Mouse (Mus musculus): ENCODE results near the gene Vmn1r5. TPM values are rescaled to one million over a fixed set of nuclear protein-coding genes. Genes with fewer than 3 reads are reported as not detected.

The Vmn1r5 gene
- polyA plus RNA-seq, 1 experiment from 2014 or later: not detected

Other genes starting within 250 kb of the Vmn1r5 start
- 44.4 and 46.8 TPM in 2 replicates for gene Kbtbd2, start 172.5 kb upstream of the Vmn1r5 start, polyA plus RNA-seq (2016; fragmentation: Nextera tagmentation; extraction: Ambion mirVana)
- gene Fkbp9, start 138.2 kb upstream of the Vmn1r5 start, polyA plus RNA-seq (2016; fragmentation: Nextera tagmentation; extraction: Ambion mirVana): 47.4 and 64.0 TPM in 2 replicates
- 94.8 and 98.5 TPM in 2 replicates for gene Nt5c3, start 46.3 kb upstream of the Vmn1r5 start, polyA plus RNA-seq (2016; fragmentation: Nextera tagmentation; extraction: Ambion mirVana)
- 0.42 and 0.68 TPM in 2 replicates for gene Vmn1r4, start 46.3 kb upstream of the Vmn1r5 start, polyA plus RNA-seq (2016; fragmentation: Nextera tagmentation; extraction: Ambion mirVana)
- gene Vmn1r6, start 27.0 kb downstream of the Vmn1r5 start, polyA plus RNA-seq (2016; fragmentation: Nextera tagmentation; extraction: Ambion mirVana): not detected in 2 replicates
- gene Vmn1r7, start 55.1 kb downstream of the Vmn1r5 start, polyA plus RNA-seq (2016; fragmentation: Nextera tagmentation; extraction: Ambion mirVana): not detected in 2 replicates
- not detected in 2 replicates for gene Vmn1r8, start 62.0 kb downstream of the Vmn1r5 start, polyA plus RNA-seq (2016; fragmentation: Nextera tagmentation; extraction: Ambion mirVana)
- gene Vmn1r9, start 96.5 kb downstream of the Vmn1r5 start, polyA plus RNA-seq (2016; fragmentation: Nextera tagmentation; extraction: Ambion mirVana): not detected in 2 replicates
- not detected in 2 replicates for gene Vmn1r10, start 139.2 kb downstream of the Vmn1r5 start, polyA plus RNA-seq (2016; fragmentation: Nextera tagmentation; extraction: Ambion mirVana)
- gene Vmn1r11, start 163.2 kb downstream of the Vmn1r5 start, polyA plus RNA-seq (2016; fragmentation: Nextera tagmentation; extraction: Ambion mirVana): not detected in 2 replicates
- gene Vmn1r12, start 186.6 kb downstream of the Vmn1r5 start, polyA plus RNA-seq (2016; fragmentation: Nextera tagmentation; extraction: Ambion mirVana): not detected in 2 replicates
- not detected in 2 replicates for gene Vmn1r13, start 233.0 kb downstream of the Vmn1r5 start, polyA plus RNA-seq (2016; fragmentation: Nextera tagmentation; extraction: Ambion mirVana)

Data from midbrain, embryonic 12.5 days (tissue).